Mouse (Mus musculus) heart, adult 2 months (tissue): ENCODE results near the gene Csnk1g1.

Experiments used
- CTCF ChIP-seq: fragments of 200-600 bp; IDR thresholded peaks from 2 replicates; pipeline ENCODE4 v1.8.1; 2022; ENCODE audit warnings: antibody characterized with exemption, mild to moderate bottlenecking, moderate library complexity
- EP300 ChIP-seq: fragments of 200-500 bp; IDR thresholded peaks from 2 replicates; pipeline ENCODE4 v1.6.1; 2011; ENCODE audit warnings: low read depth, low read length, control low read depth; ENCODE audit not compliant: insufficient read depth
- POLR2A ChIP-seq: fragments of 200-500 bp; IDR thresholded peaks from 2 replicates; pipeline ENCODE4 v1.6.1; 2011; ENCODE audit warnings: mild to moderate bottlenecking, low read depth, low read length, control low read depth; ENCODE audit not compliant: insufficient read depth

DNA sequence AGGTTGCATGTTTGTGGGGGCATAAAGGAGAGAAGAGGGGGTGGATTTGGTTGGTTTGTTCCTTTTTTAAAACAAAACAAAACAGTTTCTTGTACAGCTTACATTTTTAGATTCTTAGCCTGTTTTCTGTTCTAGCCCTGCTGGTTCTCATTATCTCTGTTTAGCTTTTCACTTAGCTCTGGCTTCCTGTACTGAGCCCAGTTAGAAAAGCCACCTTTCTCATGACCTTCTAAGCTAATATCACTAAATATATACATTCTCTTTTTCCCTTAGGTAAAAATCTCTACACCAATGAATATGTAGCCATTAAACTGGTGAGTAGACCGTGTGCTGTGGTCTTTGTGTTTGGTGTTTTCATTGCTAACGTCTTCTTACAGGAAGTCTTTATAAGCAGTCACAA is 64.5 kb downstream of the Csnk1g1 start:
- TF ChIP-seq CTCF (no peak), POLR2A (no peak), EP300 (no peak)
